Mouse (Mus musculus) kidney, postnatal 0 days (tissue): Measurements from ENCODE around the gene Ccdc74a. TPM values are rescaled to one million over a fixed set of nuclear protein-coding genes. Genes with fewer than 3 reads are reported as not detected.

ENCODE experiments used
- ATAC-seq: fragments of 200-750 bp; cut with Nextera tagmentation; replicated peaks from 2 replicates; pipeline ENCODE4 v1.8.0; 2017; ENCODE audit warnings: low read depth, moderate number of reproducible peaks, moderate TSS enrichment, moderate library complexity; ENCODE audit not compliant: low FRiP score
- DNase-seq: peaks from one replicate; pipeline ENCODE4 v3.0.0-alpha.2; 2016; ENCODE audit warnings: low spot score
- H3K27ac ChIP-seq: fragments of 300-500 bp; sonication (generic); 2 replicates; pipeline ENCODE4 v1.5.1; 2014; ENCODE audit warnings: mild to moderate bottlenecking
- H3K27me3 ChIP-seq: fragments of 300-500 bp; sonication (generic); 2 replicates; pipeline ENCODE4 v1.6.1; 2014; ENCODE audit warnings: low read length, mixed read lengths; ENCODE audit not compliant: insufficient read depth
- H3K36me3 ChIP-seq: fragments of 300-500 bp; sonication (generic); 2 replicates; pipeline ENCODE4 v1.6.1; 2014; ENCODE audit warnings: low read length, mixed read lengths; ENCODE audit not compliant: insufficient read depth
- H3K4me1 ChIP-seq: fragments of 300-500 bp; sonication (generic); replicated peaks from 2 replicates; pipeline ENCODE4 v1.6.1; 2014; ENCODE audit warnings: antibody characterized with exemption, low read length, mixed read lengths; ENCODE audit not compliant: insufficient read depth
- H3K4me2 ChIP-seq: fragments of 300-500 bp; sonication (generic); 2 replicates; pipeline ENCODE4 v1.6.1; 2014; ENCODE audit warnings: mild to moderate bottlenecking, low read length, moderate library complexity, mixed read lengths
- H3K4me3 ChIP-seq: fragments of 300-500 bp; sonication (generic); replicated peaks from 2 replicates; pipeline ENCODE4 v1.5.1; 2014; ENCODE audit warnings: low read depth, low read length
- H3K9ac ChIP-seq: fragments of 300-500 bp; sonication (generic); 2 replicates; pipeline ENCODE4 v1.6.1; 2014; ENCODE audit warnings: low read depth, low read length
- H3K9me3 ChIP-seq: fragments of 300-500 bp; sonication (generic); replicated peaks from 2 replicates; pipeline ENCODE4 v1.6.1; 2016; ENCODE audit warnings: low read length, inconsistent platforms, mixed read lengths
- CTCF ChIP-seq: IDR thresholded peaks from 2 replicates; pipeline ENCODE4 v1.5.1; 2016; ENCODE audit warnings: antibody characterized with exemption, low read depth, mild to moderate bottlenecking, moderate library complexity
- WGBS: fragments of 180-500 bp; shearing (Covaris S2); extraction: QIAGEN DNeasy Blood & Tissue Kit; methylation state at CpG from one replicate; pipeline ENCODE4 v1.1.7; 2014; 5-methylcytosine and 5-hydroxymethylcytosine counted together
- polyA plus RNA-seq: library from polyadenylated mRNA; unstranded; fragments of >200 nt; fragmentation: Nextera tagmentation; extraction: Ambion mirVana; gene quantifications from 2 replicates; pipeline ENCODE4 v1.2.1, GENCODE M21; 2015

Gene Ccdc74a
- polyA plus RNA-seq, 1 experiment from 2014 or later, result 8.6 TPM

DNA sequence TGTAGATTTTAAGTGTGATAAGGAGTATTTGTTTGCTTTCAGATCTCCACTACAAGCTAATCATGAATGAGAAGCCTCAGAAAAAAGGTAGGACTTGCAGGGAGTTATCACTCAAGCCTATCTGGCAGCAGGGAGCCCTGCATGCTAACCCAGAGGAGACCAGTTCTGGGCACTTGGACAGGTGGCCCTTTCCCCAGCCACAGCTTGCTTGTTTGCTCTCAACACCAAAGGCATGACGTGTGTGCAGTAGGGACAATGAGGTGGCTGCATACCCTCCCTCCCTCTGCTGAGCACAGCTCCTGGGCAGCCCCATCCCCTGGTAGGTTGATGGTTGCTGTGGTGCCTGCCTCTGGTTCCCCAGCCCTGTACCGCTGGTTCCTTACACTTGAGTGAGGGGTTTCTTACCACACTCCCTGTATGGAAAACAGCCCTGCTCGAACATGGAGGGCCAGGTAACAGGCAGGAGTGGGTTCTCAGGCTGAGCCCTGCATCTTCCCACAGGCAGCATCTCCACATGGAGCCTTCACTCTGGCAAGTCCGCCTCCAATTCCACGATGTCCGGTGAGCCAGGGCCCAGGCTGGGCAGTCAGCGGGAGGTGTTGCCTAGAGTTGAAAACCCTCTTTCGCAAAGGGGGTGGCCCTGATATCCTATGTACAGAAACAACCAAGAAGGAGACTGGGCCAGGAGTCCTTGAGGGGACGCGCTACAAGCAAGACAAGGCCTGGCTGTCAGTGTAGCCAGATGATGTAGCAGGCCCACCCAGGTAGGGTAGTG lies 1.5 kb downstream of the Ccdc74a start:
- Histone ChIP-seq H3K27ac (no peak overlapping the region), H3K9ac (no peak overlapping the region), H3K4me3 (no peak overlapping the region), H3K4me1 (peaks cover 8% of the 10 kb centered on the region), H3K9me3 (no peaks in the 10 kb centered on the region), H3K27me3 (no peaks in the 10 kb centered on the region), H3K36me3 (peaks cover 23% of the 10 kb centered on the region), H3K4me2 (no peak overlapping the region)
- DNase-seq (no peak), ATAC-seq (no peak)
- TF ChIP-seq CTCF, result no peak
- WGBS, result 88% methylated on average over 10 of the region's 10 CpGs

DNA sequence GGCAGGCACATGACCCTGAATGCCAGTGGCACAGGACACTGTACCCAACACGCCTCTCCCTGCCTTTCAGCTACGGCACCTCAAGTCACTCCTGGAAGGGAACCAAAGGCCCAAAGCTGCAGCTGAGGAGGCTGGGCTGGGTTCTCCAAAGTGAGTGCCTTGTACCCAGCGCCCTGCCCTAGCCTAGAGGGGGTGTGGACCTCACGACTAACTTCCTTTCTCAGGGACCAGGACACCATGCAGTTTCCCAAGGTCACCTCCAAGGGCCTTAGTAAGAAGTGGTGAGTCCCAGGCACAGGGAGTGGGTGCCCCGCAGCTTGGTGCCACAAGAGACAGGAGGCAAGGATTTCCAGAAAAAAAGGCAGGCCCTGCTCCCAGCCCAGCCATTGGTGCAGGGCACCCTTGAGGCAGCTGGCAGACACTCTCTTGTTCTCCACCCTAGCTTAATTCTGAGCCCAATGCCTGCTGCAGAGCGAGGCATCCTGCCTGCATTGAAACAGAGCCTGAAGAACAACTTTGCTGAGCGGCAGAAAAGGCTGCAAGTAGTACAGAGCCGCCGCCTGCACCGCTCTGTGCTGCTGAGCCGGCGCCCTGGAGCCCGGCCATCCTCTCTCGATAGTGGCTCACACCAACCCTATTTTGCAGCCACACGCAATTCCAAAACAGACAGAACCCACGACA lies 3.8 kb downstream of the Ccdc74a start:
- H3K4me3 ChIP-seq, result no peak overlapping the region
- no peaks in the 10 kb centered on the region for H3K27me3 ChIP-seq
- DNase-seq (no peak), ATAC-seq (no peak)
- no peaks in the 10 kb centered on the region for H3K9me3 ChIP-seq
- TF ChIP-seq CTCF, result no peak
- H3K27ac ChIP-seq, result no peak overlapping the region
- no peak overlapping the region for H3K9ac ChIP-seq
- H3K36me3 ChIP-seq, result peaks cover 34% of the 10 kb centered on the region
- no peak overlapping the region for H3K4me2 ChIP-seq
- WGBS, result 87% methylated on average over 16 of the region's 16 CpGs
- peaks cover 8% of the 10 kb centered on the region for H3K4me1 ChIP-seq

DNA sequence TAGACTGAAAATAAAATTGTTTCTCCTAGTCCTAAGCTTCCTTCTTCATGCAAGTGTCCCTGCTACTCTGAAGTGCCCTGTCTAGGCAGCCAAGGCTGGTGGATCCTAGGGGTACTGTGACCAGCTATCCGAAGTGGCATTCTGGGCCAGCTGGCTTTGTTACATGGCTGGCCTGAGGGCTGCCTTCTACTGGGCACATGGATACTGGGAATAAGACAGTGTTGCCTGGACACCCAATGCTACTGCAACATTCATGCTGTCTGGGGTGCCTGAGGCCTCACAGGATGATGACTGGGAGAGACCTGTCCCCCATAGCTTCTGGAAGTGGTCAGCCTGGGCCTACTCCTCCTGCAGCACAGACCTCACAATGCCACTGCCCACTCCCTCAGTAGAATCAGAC lies 4.4 kb downstream of the Ccdc74a start:
- TF ChIP-seq CTCF, result no peak
- Histone ChIP-seq H3K27me3 (no peaks in the 10 kb centered on the region), H3K27ac (no peak overlapping the region), H3K4me3 (no peak overlapping the region), H3K9ac (no peak overlapping the region), H3K4me2 (no peak overlapping the region), H3K36me3 (peaks cover 41% of the 10 kb centered on the region), H3K4me1 (peaks cover 8% of the 10 kb centered on the region), H3K9me3 (no peaks in the 10 kb centered on the region)
- DNase-seq (no peak), ATAC-seq (no peak)
- WGBS, result 85% methylated on average over 1 of the region's 1 CpGs

DNA sequence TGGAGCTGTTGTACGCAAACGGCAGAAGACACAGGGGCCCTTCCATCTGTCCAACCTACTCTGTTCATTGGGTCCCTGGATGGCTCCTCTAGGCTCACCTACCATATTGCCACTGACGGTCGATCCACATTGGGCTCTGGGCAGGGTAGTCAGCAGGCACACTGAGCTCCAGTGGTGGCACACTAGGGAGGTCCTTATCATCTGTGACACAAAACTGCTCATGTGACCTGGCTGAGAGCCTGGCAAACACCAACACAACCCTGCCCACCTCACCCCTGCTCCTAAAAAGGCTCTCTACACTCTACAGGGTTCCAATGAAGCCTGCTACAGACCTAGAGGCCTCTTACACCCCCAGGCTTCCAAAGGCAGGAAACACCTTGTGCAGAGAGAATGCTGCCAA lies 6.3 kb downstream of the Ccdc74a start:
- TF ChIP-seq CTCF, result no peak
- peaks cover 41% of the 10 kb centered on the region for H3K36me3 ChIP-seq
- H3K4me3 ChIP-seq, result no peak overlapping the region
- no peaks in the 10 kb centered on the region for H3K27me3 ChIP-seq
- no peak for ATAC-seq
- H3K27ac ChIP-seq, result no peak overlapping the region
- no peak for DNase-seq
- H3K9ac ChIP-seq, result no peak overlapping the region
- no peaks in the 10 kb centered on the region for H3K4me1 ChIP-seq
- 91% methylated on average over 4 of the region's 4 CpGs for WGBS
- no peak overlapping the region for H3K4me2 ChIP-seq
- H3K9me3 ChIP-seq, result no peaks in the 10 kb centered on the region

DNA sequence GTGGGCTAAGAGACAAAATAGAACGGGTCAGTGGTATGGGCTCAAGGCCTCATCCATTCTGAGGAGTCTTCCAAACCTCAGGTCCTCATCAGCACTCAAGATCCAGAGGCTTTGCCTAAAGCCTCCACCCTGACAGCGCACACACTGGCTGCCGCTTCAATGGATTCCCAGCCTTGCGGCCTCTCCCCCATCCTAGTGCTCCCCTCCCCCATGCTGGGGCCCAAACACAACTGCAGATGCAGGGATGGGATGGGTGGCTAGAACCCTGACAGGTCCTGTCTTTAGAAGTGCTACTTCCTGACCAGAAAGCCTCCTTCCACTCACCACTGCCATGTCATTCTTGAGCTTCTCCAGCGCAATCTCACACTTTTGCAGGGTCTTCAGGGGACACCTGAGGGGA lies 7.3 kb downstream of the Ccdc74a start:
- no peak for TF ChIP-seq CTCF
- Histone ChIP-seq H3K4me3 (no peak overlapping the region), H3K9ac (no peak overlapping the region), H3K9me3 (no peaks in the 10 kb centered on the region), H3K4me2 (no peak overlapping the region), H3K27me3 (no peaks in the 10 kb centered on the region), H3K27ac (no peak overlapping the region), H3K4me1 (no peaks in the 10 kb centered on the region), H3K36me3 (peaks cover 49% of the 10 kb centered on the region)
- ATAC-seq (no peak), DNase-seq (no peak)
- WGBS, result 95% methylated on average over 5 of the region's 5 CpGs

DNA sequence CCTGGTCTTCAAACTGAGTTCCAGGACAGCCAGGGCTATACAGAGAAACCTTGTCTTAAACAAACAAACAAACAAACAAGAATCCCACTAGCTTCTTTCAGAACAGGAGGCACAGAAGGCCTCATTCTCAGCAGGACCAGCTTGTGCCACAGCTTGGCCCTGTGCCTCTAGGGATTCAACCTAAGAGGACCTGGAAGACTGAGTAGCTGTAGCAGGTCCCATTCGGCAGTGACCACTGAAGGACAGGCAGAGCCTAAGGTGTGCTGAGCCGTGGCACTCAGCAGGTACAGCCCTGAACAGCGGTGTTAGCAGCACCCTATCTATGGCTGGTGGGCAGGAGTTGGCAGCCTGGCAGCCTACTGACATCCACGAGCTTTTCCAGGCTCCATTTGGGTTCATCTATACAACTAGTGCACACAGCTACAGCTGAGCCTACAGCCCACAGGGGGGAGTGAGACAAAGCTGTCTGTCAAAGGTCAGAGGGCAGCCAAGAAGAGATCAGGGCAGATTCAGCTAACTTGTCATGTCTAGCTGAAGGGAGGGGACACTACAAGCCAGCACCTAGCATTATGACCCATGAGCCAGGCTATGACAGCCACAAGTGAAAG lies 8.0 kb downstream of the Ccdc74a start:
- H3K4me2 ChIP-seq, result no peak overlapping the region
- no peak for ATAC-seq
- no peak for TF ChIP-seq CTCF
- no peak for DNase-seq
- H3K27me3 ChIP-seq, result no peaks in the 10 kb centered on the region
- H3K4me3 ChIP-seq, result no peak overlapping the region
- WGBS, result 88% methylated on average over 4 of the region's 4 CpGs
- peaks cover 45% of the 10 kb centered on the region for H3K36me3 ChIP-seq
- H3K4me1 ChIP-seq, result no peaks in the 10 kb centered on the region
- H3K9me3 ChIP-seq, result no peaks in the 10 kb centered on the region
- H3K9ac ChIP-seq, result no peak overlapping the region
- no peak overlapping the region for H3K27ac ChIP-seq
